Mouse (Mus musculus) liver, postnatal 0 days (tissue): ENCODE measurements around the gene Sorcs2. TPM values are rescaled to one million over a fixed set of nuclear protein-coding genes. Genes with fewer than 3 reads are reported as not detected.

ENCODE experiments used
- ATAC-seq: fragments of 200-750 bp; cut with Nextera tagmentation; 2 replicates; pipeline ENCODE4 v1.8.0; 2017; ENCODE audit warnings: mild to moderate bottlenecking, moderate library complexity
- DNase-seq: peaks from one replicate; pipeline ENCODE4 v3.0.0-alpha.2; 2016
- H3K27ac ChIP-seq: fragments of 300-500 bp; sonication (generic); 2 replicates; pipeline ENCODE4 v1.5.1; 2014; ENCODE audit warnings: antibody characterized with exemption, moderate library complexity, mild to moderate bottlenecking, low read depth
- H3K27me3 ChIP-seq: fragments of 300-500 bp; sonication (generic); 2 replicates; pipeline ENCODE4 v1.6.1; 2014; ENCODE audit warnings: low read length, control low read depth, mixed read lengths; ENCODE audit not compliant: insufficient read depth
- H3K36me3 ChIP-seq: fragments of 300-500 bp; sonication (generic); replicated peaks from 2 replicates; pipeline ENCODE4 v1.6.1; 2014; ENCODE audit warnings: mild to moderate bottlenecking, control low read depth, low read length, moderate library complexity, mixed read lengths; ENCODE audit not compliant: insufficient read depth
- H3K4me1 ChIP-seq: fragments of 300-500 bp; sonication (generic); 2 replicates; pipeline ENCODE4 v1.6.1; 2014; ENCODE audit warnings: antibody characterized with exemption, mild to moderate bottlenecking, control low read depth; ENCODE audit not compliant: insufficient read depth
- H3K4me2 ChIP-seq: fragments of 300-500 bp; sonication (generic); 2 replicates; pipeline ENCODE4 v1.6.1; 2014; ENCODE audit warnings: low read depth, mild to moderate bottlenecking, low read length, moderate library complexity, mixed read lengths
- H3K4me3 ChIP-seq: fragments of 300-500 bp; sonication (generic); 2 replicates; pipeline ENCODE4 v1.5.1; 2014; ENCODE audit warnings: low read depth, low read length
- H3K9ac ChIP-seq: fragments of 300-500 bp; sonication (generic); replicated peaks from 2 replicates; pipeline ENCODE4 v1.6.1; 2014; ENCODE audit warnings: mild to moderate bottlenecking, moderate library complexity
- H3K9me3 ChIP-seq: fragments of 300-500 bp; sonication (generic); 2 replicates; pipeline ENCODE4 v1.6.1; 2016; ENCODE audit warnings: mild to moderate bottlenecking, control low read depth, low read length, mixed read lengths
- CTCF ChIP-seq: sonication (generic); IDR thresholded peaks from 2 replicates; pipeline ENCODE4 v1.5.1; 2016; ENCODE audit warnings: antibody characterized with exemption, low read depth
- EP300 ChIP-seq: IDR thresholded peaks from 2 replicates; pipeline ENCODE4 v1.6.1; 2016; ENCODE audit warnings: antibody characterized with exemption, low read depth, mild to moderate bottlenecking
- WGBS: fragments of 180-500 bp; shearing (Covaris S2); extraction: QIAGEN DNeasy Blood & Tissue Kit; methylation state at CpG from one replicate; pipeline ENCODE4 v1.1.7; 2014; ENCODE audit not compliant: insufficient replicate concordance; 5-methylcytosine and 5-hydroxymethylcytosine counted together
- polyA plus RNA-seq: library from polyadenylated mRNA; unstranded; fragments of >200 nt; fragmentation: Nextera tagmentation; extraction: Ambion mirVana; gene quantifications from 2 replicates; pipeline ENCODE4 v1.2.1, GENCODE M21; 2015

Gene Sorcs2
- polyA plus RNA-seq, 1 experiment from 2014 or later = 0.33 TPM

DNA sequence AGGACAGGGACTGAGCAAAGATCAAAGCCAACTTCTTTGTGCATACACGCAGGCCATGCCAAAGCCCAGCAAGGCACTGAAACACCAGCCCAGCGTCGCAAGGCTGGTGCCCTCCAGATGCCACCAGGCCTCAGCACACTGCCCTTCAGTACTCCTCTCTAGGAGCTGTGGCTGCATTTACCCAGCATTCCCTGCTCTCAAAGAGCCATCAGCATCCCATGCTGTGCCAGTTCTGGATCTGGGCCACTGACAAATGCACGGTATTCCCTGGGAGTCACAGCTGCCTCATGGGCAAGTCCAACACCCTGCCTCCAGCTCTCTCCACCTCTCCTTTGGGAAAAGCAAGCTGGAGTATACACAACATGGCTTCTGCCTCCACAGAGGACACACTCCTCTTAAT lies 177.8 kb downstream of the Sorcs2 start:
- no peak overlapping the region for H3K9ac ChIP-seq
- no peak overlapping the region for H3K4me3 ChIP-seq
- no peak for TF ChIP-seq EP300
- no peak for TF ChIP-seq CTCF
- H3K9me3 ChIP-seq = no peaks in the 10 kb centered on the region
- DNase-seq = no peak
- no peaks in the 10 kb centered on the region for H3K4me1 ChIP-seq
- no peak overlapping the region for H3K27ac ChIP-seq
- H3K27me3 ChIP-seq = no peaks in the 10 kb centered on the region
- no peak overlapping the region for H3K4me2 ChIP-seq
- H3K36me3 ChIP-seq = no peaks in the 10 kb centered on the region
- ATAC-seq = no peak
- 84% methylated on average over 4 of the region's 4 CpGs for WGBS

- H3K4me3 ChIP-seq = no peak overlapping the region
- no peaks in the 10 kb centered on the region for H3K4me1 ChIP-seq
- H3K9me3 ChIP-seq = no peaks in the 10 kb centered on the region
- WGBS = 72% methylated on average over 10 of the region's 10 CpGs
- DNase-seq = no peak
- no peak overlapping the region for H3K4me2 ChIP-seq
- no peak overlapping the region for H3K9ac ChIP-seq
- no peaks in the 10 kb centered on the region for H3K27me3 ChIP-seq
- no peak for ATAC-seq
- TF ChIP-seq CTCF (no peak), EP300 (no peak)
- no peak overlapping the region for H3K27ac ChIP-seq
- H3K36me3 ChIP-seq = no peaks in the 10 kb centered on the region
These were observed 184.6 kb downstream of the Sorcs2 start for GRCm38 (mm10) chr5:36213310-36213709.

GRCm38 (mm10) chr5:36208803-36209202 lies 189.1 kb downstream of the Sorcs2 start:
- Histone ChIP-seq H3K27ac (no peak overlapping the region), H3K9me3 (no peaks in the 10 kb centered on the region), H3K9ac (no peak overlapping the region), H3K4me2 (no peak overlapping the region), H3K4me1 (no peaks in the 10 kb centered on the region), H3K27me3 (no peaks in the 10 kb centered on the region), H3K36me3 (no peaks in the 10 kb centered on the region), H3K4me3 (no peak overlapping the region)
- TF ChIP-seq EP300 = no peak
- TF ChIP-seq CTCF = no peak
- DNase-seq = no peak
- WGBS = 62% methylated on average over 3 of the region's 3 CpGs
- no peak for ATAC-seq

DNA sequence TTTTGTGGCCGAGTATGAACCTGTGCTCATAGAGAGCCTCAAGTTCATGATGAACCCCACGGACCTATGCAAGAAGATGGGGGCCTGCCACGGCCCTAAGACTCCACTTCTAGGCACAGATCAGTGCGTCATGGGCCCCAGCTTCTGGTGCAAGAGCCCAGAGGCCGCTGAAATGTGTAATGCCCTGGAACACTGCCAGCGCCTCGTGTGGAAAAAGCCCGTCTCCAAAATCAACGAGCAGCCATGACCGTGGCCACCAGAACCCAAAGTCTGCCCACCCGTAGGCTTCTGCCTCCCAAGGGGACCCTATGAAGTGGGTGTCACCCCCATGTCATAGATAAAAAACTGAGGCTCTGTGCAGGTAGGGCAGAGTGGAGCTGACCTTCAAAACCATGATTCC lies 192.5 kb downstream of the Sorcs2 start:
- DNase-seq = no peak

GRCm38 (mm10) chr5:36203916-36204315 lies 194.0 kb downstream of the Sorcs2 start, which contains the start of gene Psapl1:
Gene Psapl1 (plus strand): TSS chr5:36204021.
- 70% methylated on average over 10 of the region's 10 CpGs for WGBS
- Histone ChIP-seq H3K4me1 (no peaks in the 10 kb centered on the region), H3K9me3 (no peaks in the 10 kb centered on the region), H3K4me3 (no peak within 1 kb of the TSS), H3K27me3 (no peaks in the 10 kb centered on the region), H3K27ac (no peak within 1 kb of the TSS), H3K36me3 (no peaks in the 10 kb centered on the region), H3K4me2 (no peak within 1 kb of the TSS), H3K9ac (no peak within 1 kb of the TSS)
- TF ChIP-seq EP300 (no peak), CTCF (no peak)
- no peak for ATAC-seq
- DNase-seq = no peak

More for the DNA sequence above, 192.5 kb downstream of the Sorcs2 start:
- H3K4me1 ChIP-seq = no peaks in the 10 kb centered on the region
- 66% methylated on average over 11 of the region's 11 CpGs for WGBS
- H3K9me3 ChIP-seq = no peaks in the 10 kb centered on the region
- H3K27ac ChIP-seq = no peak overlapping the region
- H3K9ac ChIP-seq = no peak overlapping the region
- no peak for TF ChIP-seq EP300
- TF ChIP-seq CTCF = no peak
- H3K4me3 ChIP-seq = no peak overlapping the region
- no peaks in the 10 kb centered on the region for H3K27me3 ChIP-seq
- no peak for ATAC-seq
- H3K36me3 ChIP-seq = no peaks in the 10 kb centered on the region
- no peak overlapping the region for H3K4me2 ChIP-seq

DNA sequence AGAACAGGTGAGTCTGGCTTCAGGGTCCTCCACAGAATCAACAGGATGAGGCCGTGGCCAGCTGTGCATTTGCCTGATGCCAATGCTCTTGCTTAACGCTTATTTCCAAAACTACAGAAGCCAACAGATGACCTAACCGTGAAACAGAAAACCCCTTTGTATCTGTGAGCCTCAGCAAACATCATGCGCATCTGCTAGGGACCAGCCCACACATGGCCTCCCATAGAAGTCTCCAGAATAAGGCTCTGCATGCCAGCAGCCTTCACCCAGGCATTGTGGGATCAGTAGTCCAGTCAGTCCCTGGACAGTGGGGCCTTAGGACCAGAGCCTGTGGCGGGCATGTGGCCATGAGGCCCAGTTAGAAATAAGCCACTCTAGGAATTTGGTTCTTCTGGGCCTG lies 194.5 kb downstream of the Sorcs2 start:
- no peak overlapping the region for H3K27ac ChIP-seq
- no peak for ATAC-seq
- H3K4me2 ChIP-seq = no peak overlapping the region

GRCm38 (mm10) chr5:36202781-36203180 lies 195.2 kb downstream of the Sorcs2 start:
- Histone ChIP-seq H3K4me3 (no peak overlapping the region), H3K27ac (no peak overlapping the region), H3K36me3 (no peaks in the 10 kb centered on the region), H3K9ac (no peak overlapping the region), H3K4me2 (no peak overlapping the region), H3K4me1 (no peaks in the 10 kb centered on the region), H3K9me3 (no peaks in the 10 kb centered on the region), H3K27me3 (no peaks in the 10 kb centered on the region)
- DNase-seq (no peak), ATAC-seq (no peak)
- WGBS = 61% methylated on average over 5 of the region's 5 CpGs
- TF ChIP-seq CTCF = no peak
- no peak for TF ChIP-seq EP300

More for the DNA sequence above, 194.5 kb downstream of the Sorcs2 start:
- no peak overlapping the region for H3K9ac ChIP-seq
- H3K9me3 ChIP-seq = no peaks in the 10 kb centered on the region
- 77% methylated on average over 5 of the region's 5 CpGs for WGBS
- DNase-seq = no peak
- H3K36me3 ChIP-seq = no peaks in the 10 kb centered on the region
- no peak overlapping the region for H3K4me3 ChIP-seq
- H3K4me1 ChIP-seq = no peaks in the 10 kb centered on the region
- no peaks in the 10 kb centered on the region for H3K27me3 ChIP-seq
- TF ChIP-seq EP300 (no peak), CTCF (no peak)
